Mouse (Mus musculus): ENCODE data around the gene Eogt.

DNA sequence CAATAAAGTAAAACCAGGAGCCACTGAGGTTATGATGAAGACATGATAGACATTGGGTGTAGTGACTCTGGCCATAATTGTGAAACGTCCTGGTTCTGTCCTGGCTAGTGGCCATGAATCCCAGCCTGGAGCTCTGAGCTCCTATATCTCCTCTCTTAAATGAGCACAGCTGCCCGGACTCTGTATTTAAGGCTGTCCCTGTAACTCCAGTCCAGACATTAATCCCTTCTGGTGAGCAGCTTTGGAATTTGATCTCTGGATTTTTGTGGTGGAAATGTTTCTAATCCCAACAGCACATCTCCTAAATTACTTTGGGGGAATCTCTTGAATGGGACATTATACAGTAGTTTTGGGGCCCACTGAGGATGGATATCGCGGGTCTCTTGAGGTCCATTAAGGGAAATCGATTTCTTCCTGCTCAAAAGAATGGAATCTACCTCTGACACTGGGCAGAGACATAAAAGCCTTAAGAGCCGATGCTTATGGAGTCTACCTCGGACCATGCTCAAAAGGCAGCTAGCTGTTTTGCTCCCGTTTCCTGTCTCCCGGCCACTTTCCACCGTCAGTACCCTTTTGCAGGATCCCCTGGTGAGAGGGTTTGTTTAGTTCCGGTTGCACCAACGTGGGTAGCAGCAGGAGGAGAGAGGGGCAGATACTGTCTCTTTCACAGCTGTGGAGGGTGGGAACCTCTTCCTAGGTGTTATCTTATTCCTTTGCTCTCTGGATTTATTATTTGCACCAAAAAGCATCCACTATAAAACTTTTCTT is 47.6 kb downstream of the Eogt start:
- TF ChIP-seq CTCF (IDR thresholded peaks at IDR 0.05; ENCODE audit: extremely low read depth, insufficient read length, insufficient replicate concordance, low read depth, low read length) (no peak), POLR2A (IDR thresholded peaks at IDR 0.05; ENCODE audit: low read depth, low read length) (no peak)
